Mouse (Mus musculus) limb, embryonic 11.5 days (tissue): ENCODE results near the gene Uhrf1bp1. TPM values are rescaled to one million over a fixed set of nuclear protein-coding genes. Genes with fewer than 3 reads are reported as not detected.

Experiments used
- ATAC-seq: fragments of 200-750 bp; cut with Nextera tagmentation; 2 replicates; pipeline ENCODE4 v1.8.0; 2017; ENCODE audit warnings: low read depth; ENCODE audit not compliant: insufficient number of reproducible peaks, low FRiP score, low TSS enrichment
- DNase-seq: peaks from one replicate; pipeline ENCODE4 v3.0.0-alpha.2; 2015; ENCODE audit warnings: low spot score
- H3K27ac ChIP-seq: fragments of 300-500 bp; sonication (generic); replicated peaks from 2 replicates; pipeline ENCODE4 v1.5.1; 2014; ENCODE audit warnings: low read depth, mild to moderate bottlenecking, low read length
- H3K27me3 ChIP-seq: fragments of 300-500 bp; sonication (generic); 2 replicates; pipeline ENCODE4 v1.6.1; 2014; ENCODE audit warnings: mild to moderate bottlenecking, low read length, mixed read lengths; ENCODE audit not compliant: control insufficient read depth, insufficient read depth
- H3K36me3 ChIP-seq: fragments of 300-500 bp; sonication (generic); 2 replicates; pipeline ENCODE4 v1.6.1; 2014; ENCODE audit warnings: mild to moderate bottlenecking, low read length, moderate library complexity, mixed read lengths; ENCODE audit not compliant: control insufficient read depth, insufficient read depth
- H3K4me1 ChIP-seq: fragments of 300-500 bp; sonication (generic); 2 replicates; pipeline ENCODE4 v1.6.1; 2014; ENCODE audit warnings: low read length, mixed read lengths; ENCODE audit not compliant: control insufficient read depth, insufficient read depth
- H3K4me2 ChIP-seq: fragments of 300-500 bp; sonication (generic); 2 replicates; pipeline ENCODE4 v1.6.1; 2014; ENCODE audit warnings: low read depth, mild to moderate bottlenecking, moderate library complexity; ENCODE audit not compliant: severe bottlenecking
- H3K4me3 ChIP-seq: fragments of 300-500 bp; sonication (generic); 2 replicates; pipeline ENCODE4 v1.5.1; 2014; ENCODE audit warnings: low read depth, low read length
- H3K9ac ChIP-seq: fragments of 300-500 bp; sonication (generic); 2 replicates; pipeline ENCODE4 v1.6.1; 2014; ENCODE audit warnings: mild to moderate bottlenecking, low read length
- H3K9me3 ChIP-seq: fragments of 300-500 bp; sonication (generic); 2 replicates; pipeline ENCODE4 v1.6.1; 2016; ENCODE audit warnings: low read length; ENCODE audit not compliant: control insufficient read depth
- WGBS: fragments of 180-500 bp; shearing (Covaris S2); extraction: QIAGEN DNeasy Blood & Tissue Kit; methylation state at CpG from one replicate; pipeline ENCODE4 v1.1.7; 2014; 5-methylcytosine and 5-hydroxymethylcytosine counted together
- polyA plus RNA-seq: library from polyadenylated mRNA; unstranded; fragments of >200 nt; fragmentation: Nextera tagmentation; extraction: Ambion mirVana; gene quantifications from 2 replicates; pipeline ENCODE4 v1.2.1, GENCODE M21; 2014

Uhrf1bp1 gene
- polyA plus RNA-seq, 1 experiment from 2014 or later, result 8.2 TPM

DNA sequence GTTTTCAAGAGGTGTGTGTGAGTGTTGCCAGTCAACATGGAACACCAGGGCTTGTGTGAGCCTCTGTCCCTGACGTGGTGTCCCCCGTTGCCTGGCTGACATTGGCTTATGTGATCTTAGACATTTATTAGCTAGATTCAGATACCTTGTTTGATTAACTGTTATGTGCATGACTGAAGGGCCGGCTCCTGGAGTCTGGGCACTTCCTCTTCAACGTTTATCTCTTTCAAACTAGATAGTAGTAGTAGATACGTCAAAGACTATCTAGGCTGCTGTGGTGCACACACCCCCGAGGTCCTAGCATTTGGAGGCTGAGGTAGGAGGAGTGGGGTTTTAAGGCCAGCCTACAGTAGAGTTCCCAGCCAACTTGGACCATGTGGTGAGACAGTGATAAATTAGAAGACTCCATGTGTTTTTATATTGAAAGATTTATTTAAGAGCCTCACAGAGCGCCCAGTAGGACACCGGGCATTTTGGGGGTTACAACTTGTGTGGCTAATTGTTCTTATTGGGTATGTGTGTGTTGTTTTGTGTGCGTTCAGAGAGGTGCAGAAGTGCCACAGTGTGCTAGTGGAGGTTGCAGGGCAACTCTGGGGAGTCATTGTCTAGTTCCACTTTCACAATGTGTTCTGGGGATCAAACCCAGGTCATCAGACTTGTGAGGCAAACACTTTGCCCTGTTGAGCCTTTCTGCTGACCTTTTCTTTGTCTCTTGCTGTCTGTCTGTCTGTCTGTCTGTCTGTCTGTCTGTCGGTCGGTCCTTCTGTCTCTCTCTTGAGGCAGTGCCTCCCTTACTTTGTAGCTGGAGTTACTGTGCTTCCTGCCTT is 1.6 kb downstream of the Uhrf1bp1 start:
- Histone ChIP-seq H3K27me3 (no peaks in the 10 kb centered on the region), H3K4me3 (peak overlapping the region; percentile 96), H3K9me3 (no peaks in the 10 kb centered on the region), H3K36me3 (no peaks in the 10 kb centered on the region), H3K27ac (no peak overlapping the region), H3K4me2 (peak overlapping the region; percentile 84), H3K9ac (peak overlapping the region; percentile 22), H3K4me1 (peaks cover 10% of the 10 kb centered on the region)
- 47% methylated on average over 11 of the region's 11 CpGs for WGBS
- DNase-seq (no peak), ATAC-seq (no peak)

DNA sequence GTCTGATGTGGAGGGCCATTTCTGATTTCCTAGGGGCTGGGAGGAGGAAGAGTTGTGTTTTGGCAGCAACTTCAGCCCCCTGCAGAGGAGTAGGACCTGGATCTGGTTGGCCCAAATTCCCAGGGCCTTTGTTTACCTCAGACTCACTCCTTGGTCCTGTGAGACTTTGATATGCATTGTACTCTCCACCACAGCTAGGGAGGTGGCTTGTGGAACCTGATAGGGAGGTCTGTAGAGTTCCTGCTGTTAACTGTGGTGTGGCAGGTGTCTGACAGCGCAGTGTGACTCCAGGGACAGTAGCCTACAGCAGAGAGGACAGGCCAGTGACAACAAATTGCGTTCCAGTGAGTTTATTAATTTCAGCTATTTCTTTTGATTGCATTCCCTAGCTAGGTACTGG is 2.9 kb downstream of the Uhrf1bp1 start:
- Histone ChIP-seq H3K9ac (no peak overlapping the region), H3K27me3 (no peaks in the 10 kb centered on the region), H3K36me3 (no peaks in the 10 kb centered on the region), H3K4me1 (peaks cover 10% of the 10 kb centered on the region), H3K27ac (no peak overlapping the region), H3K4me2 (no peak overlapping the region), H3K9me3 (no peaks in the 10 kb centered on the region), H3K4me3 (no peak overlapping the region)
- DNase-seq (no peak), ATAC-seq (no peak)
- WGBS, result 39% methylated on average over 2 of the region's 2 CpGs

DNA sequence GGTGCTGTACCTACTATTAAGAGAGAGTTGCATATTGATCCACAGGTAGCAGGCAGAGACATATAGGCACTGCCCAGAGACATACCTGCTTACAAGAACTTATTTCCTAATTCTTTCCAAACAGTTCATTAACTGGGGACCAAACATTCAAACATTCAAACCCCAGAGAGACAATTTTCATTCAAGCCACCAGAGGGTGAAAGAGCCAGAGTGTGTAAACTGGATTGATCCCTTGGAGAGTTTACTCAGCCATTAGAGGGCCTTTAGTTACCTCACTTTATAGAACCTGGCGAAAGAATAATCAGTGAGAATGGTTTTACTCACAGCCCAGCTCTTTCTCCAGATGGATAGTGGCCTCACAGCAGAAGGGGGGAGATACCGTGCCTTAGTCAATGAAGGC is 9.2 kb downstream of the Uhrf1bp1 start:
- DNase-seq (no peak), ATAC-seq (no peak)
- H3K9ac ChIP-seq, result no peak overlapping the region

DNA sequence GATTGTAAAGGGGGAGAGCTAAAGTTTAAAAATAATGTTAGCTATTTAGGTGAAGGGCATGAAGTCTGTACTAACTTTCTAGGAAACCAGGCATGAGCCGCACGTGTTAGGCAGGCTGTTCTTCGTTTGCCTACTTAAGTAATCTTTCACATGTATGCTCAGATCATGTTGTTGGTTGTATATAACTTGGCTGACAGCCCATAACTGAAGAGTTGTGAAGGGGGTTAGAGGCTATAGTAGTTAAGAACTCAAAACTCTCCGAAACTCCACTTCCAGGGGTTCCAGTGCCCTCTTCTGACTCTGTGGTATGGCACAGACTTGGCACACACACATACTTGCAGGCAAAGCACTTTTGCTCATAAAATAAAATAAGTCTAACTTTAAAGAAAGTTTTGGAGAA is 10.5 kb downstream of the Uhrf1bp1 start:
- Histone ChIP-seq H3K9me3 (no peaks in the 10 kb centered on the region), H3K36me3 (0 out of 2 replicates have a peak, but pooled peaks cover 2% of the 10 kb centered on the region), H3K27me3 (no peaks in the 10 kb centered on the region), H3K27ac (no peak overlapping the region), H3K4me2 (no peak overlapping the region), H3K9ac (no peak overlapping the region), H3K4me1 (no peaks in the 10 kb centered on the region), H3K4me3 (no peak overlapping the region)
- 94% methylated on average over 4 of the region's 4 CpGs for WGBS
- no peak for DNase-seq
- ATAC-seq, result no peak

More for the DNA sequence above, 9.2 kb downstream of the Uhrf1bp1 start:
- Histone ChIP-seq H3K27me3 (no peaks in the 10 kb centered on the region), H3K36me3 (0 out of 2 replicates have a peak, but pooled peaks cover 2% of the 10 kb centered on the region), H3K4me1 (no peaks in the 10 kb centered on the region), H3K27ac (no peak overlapping the region), H3K4me3 (no peak overlapping the region), H3K9me3 (no peaks in the 10 kb centered on the region), H3K4me2 (no peak overlapping the region)
- 79% methylated on average over 2 of the region's 2 CpGs for WGBS

DNA sequence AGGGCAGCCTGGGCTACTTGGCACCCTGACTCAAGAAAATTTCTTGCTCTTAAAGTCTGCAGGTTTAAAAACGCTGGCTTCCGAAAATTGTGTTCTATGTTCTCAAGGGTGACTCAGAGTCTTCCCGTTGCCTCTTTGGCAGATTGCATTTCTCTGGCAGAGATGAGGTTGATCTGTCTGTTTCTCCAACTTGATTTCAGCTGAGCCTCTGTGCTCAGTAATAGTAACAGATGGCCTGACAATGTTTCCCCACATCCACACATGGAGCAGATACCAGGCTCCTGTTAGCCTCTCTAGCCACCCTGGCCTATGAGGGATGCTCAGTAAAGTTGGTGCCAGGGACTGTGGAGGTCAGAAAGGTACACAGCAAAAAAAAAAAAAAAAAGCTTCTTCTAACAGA is 15.6 kb downstream of the Uhrf1bp1 start:
- H3K9me3 ChIP-seq, result no peaks in the 10 kb centered on the region
- H3K4me2 ChIP-seq, result no peak overlapping the region
- no peak overlapping the region for H3K4me3 ChIP-seq
- WGBS, result 91% methylated on average over 3 of the region's 3 CpGs
- no peaks in the 10 kb centered on the region for H3K4me1 ChIP-seq
- ATAC-seq (no peak), DNase-seq (no peak)
- H3K9ac ChIP-seq, result no peak overlapping the region
- no peak overlapping the region for H3K27ac ChIP-seq
- H3K36me3 ChIP-seq, result 0 out of 2 replicates have a peak, but pooled peaks cover 2% of the 10 kb centered on the region
- no peaks in the 10 kb centered on the region for H3K27me3 ChIP-seq

DNA sequence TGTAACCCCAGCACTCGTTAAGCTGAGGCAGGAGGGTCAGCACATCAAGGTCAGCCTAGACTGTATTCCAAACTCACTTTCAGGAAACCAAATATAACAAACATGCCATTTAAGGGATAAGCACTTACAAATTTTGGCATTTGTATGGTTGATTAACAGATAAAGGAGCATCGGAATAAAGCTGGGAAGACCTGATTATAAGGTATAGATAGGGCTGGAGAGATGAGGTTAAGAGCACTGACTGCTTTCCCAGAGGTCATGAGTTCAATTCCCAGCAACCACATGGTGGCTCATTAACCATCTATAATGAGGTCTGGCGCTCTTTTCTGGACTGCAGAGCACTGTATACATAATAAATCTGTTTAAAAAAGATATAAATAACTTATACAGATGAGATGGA is 17.3 kb downstream of the Uhrf1bp1 start:
- Histone ChIP-seq H3K36me3 (0 out of 2 replicates have a peak, but pooled peaks cover 2% of the 10 kb centered on the region), H3K4me1 (no peaks in the 10 kb centered on the region), H3K4me2 (no peak overlapping the region), H3K9me3 (no peaks in the 10 kb centered on the region), H3K9ac (no peak overlapping the region), H3K27ac (no peak overlapping the region), H3K27me3 (no peaks in the 10 kb centered on the region), H3K4me3 (no peak overlapping the region)
- DNase-seq, result no peak
- ATAC-seq, result no peak
- 64% methylated on average over 3 of the region's 3 CpGs for WGBS

DNA sequence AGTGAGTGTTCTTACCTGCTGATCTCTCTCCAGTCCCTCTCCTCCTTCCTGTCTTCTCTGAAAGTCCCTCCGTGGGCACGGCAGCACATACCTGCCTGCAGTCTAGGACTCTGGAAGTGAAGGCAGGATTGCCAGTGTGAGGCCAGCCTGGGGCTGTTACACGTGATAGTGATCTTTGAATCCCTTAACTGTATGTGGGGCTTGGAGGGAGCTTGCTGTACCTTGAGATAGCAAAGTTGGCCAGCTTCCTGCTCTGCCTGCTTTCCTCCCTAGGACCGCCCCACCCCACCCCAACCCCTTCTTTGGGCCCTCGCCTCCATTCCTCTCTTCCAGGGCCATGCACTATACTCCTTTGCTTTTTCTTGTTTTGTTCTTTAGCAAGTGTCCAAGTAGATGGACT is 18.3 kb downstream of the Uhrf1bp1 start:
- H3K27me3 ChIP-seq, result no peaks in the 10 kb centered on the region
- no peak overlapping the region for H3K27ac ChIP-seq
- H3K9me3 ChIP-seq, result no peaks in the 10 kb centered on the region
- 0 out of 2 replicates have a peak, but pooled peaks cover 2% of the 10 kb centered on the region for H3K36me3 ChIP-seq
- H3K4me2 ChIP-seq, result no peak overlapping the region
- ATAC-seq, result no peak
- no peaks in the 10 kb centered on the region for H3K4me1 ChIP-seq
- H3K4me3 ChIP-seq, result no peak overlapping the region
- H3K9ac ChIP-seq, result no peak overlapping the region
- DNase-seq, result no peak
- 80% methylated on average over 5 of the region's 5 CpGs for WGBS

DNA sequence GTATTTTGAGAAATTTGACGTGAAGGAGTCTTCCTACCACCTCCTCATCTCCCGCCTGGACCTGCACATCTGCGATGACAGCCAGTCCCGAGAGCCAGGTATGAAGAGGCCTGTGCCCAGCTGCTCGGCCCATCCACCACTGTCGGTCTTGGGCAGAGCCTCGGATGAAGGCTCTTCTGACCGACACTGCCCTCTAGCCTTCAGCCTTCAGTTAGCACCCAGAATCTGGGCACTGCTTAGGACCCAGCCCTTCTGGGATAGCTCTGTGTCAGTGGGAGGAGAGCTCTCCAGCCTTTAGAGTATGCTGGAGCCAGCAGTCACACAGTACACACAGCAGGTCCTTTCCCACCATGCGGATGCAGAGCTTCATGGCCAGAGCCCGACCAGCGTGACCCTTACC is 25.3 kb downstream of the Uhrf1bp1 start:
- peaks cover 15% of the 10 kb centered on the region for H3K36me3 ChIP-seq
- WGBS, result 70% methylated on average over 11 of the region's 11 CpGs
- ATAC-seq, result no peak

More for the DNA sequence above, 25.3 kb downstream of the Uhrf1bp1 start:
- no peak for DNase-seq
- H3K9ac ChIP-seq, result no peak overlapping the region
- no peak overlapping the region for H3K4me2 ChIP-seq
- H3K9me3 ChIP-seq, result no peaks in the 10 kb centered on the region
- no peaks in the 10 kb centered on the region for H3K4me1 ChIP-seq
- H3K4me3 ChIP-seq, result no peak overlapping the region
- H3K27me3 ChIP-seq, result no peaks in the 10 kb centered on the region
- H3K27ac ChIP-seq, result no peak overlapping the region
